Mouse (Mus musculus) forebrain, embryonic 12.5 days (tissue): Measurements from ENCODE around the gene Asb1. TPM values are rescaled to one million over a fixed set of nuclear protein-coding genes. Genes with fewer than 3 reads are reported as not detected.

Experiments used
- ATAC-seq: fragments of 200-750 bp; cut with Nextera tagmentation; 2 replicates; pipeline ENCODE4 v1.8.0; 2017; ENCODE audit warnings: moderate TSS enrichment; ENCODE audit not compliant: low FRiP score
- H3K27ac ChIP-seq: fragments of 300-500 bp; sonication (generic); 2 replicates; pipeline ENCODE4 v1.5.1; 2016; ENCODE audit warnings: mild to moderate bottlenecking
- H3K27me3 ChIP-seq: fragments of 300-500 bp; sonication (generic); 2 replicates; pipeline ENCODE4 v1.6.1; 2016; ENCODE audit warnings: mild to moderate bottlenecking
- H3K36me3 ChIP-seq: fragments of 300-500 bp; sonication (generic); replicated peaks from 2 replicates; pipeline ENCODE4 v1.6.1; 2016; ENCODE audit warnings: mild to moderate bottlenecking
- H3K4me1 ChIP-seq: fragments of 300-500 bp; sonication (generic); 2 replicates; pipeline ENCODE4 v1.6.1; 2016
- H3K4me2 ChIP-seq: fragments of 300-500 bp; sonication (generic); 2 replicates; pipeline ENCODE4 v1.6.1; 2016; ENCODE audit warnings: mild to moderate bottlenecking, moderate library complexity
- H3K4me3 ChIP-seq: fragments of 300-500 bp; sonication (generic); replicated peaks from 2 replicates; pipeline ENCODE4 v1.5.1; 2016; ENCODE audit warnings: mild to moderate bottlenecking
- H3K9ac ChIP-seq: fragments of 300-500 bp; sonication (generic); 2 replicates; pipeline ENCODE4 v1.6.1; 2016; ENCODE audit warnings: mild to moderate bottlenecking
- H3K9me3 ChIP-seq: fragments of 300-500 bp; sonication (generic); 2 replicates; pipeline ENCODE4 v1.6.1; 2016
- WGBS: fragments of 180-500 bp; shearing (Covaris S2); methylation state at CpG from one replicate; pipeline ENCODE4 v1.1.7; 2016; 5-methylcytosine and 5-hydroxymethylcytosine counted together
- polyA plus RNA-seq: library from polyadenylated mRNA; unstranded; fragments of >200 nt; fragmentation: Nextera tagmentation; extraction: Ambion mirVana; gene quantifications from 2 replicates; pipeline ENCODE4 v1.2.1, GENCODE M21; 2016

Asb1 gene
- polyA plus RNA-seq, 1 experiment from 2014 or later = 17.0 TPM

- H3K27me3 ChIP-seq = no peaks in the 10 kb centered on the region
- H3K4me3 ChIP-seq = no peak overlapping the region
- no peak overlapping the region for H3K4me2 ChIP-seq
- no peaks in the 10 kb centered on the region for H3K9me3 ChIP-seq
- no peak for ATAC-seq
- H3K27ac ChIP-seq = no peak overlapping the region
- 78% methylated on average over 2 of the region's 2 CpGs for WGBS
- no peak overlapping the region for H3K9ac ChIP-seq
- peaks cover 36% of the 10 kb centered on the region for H3K36me3 ChIP-seq
- no peaks in the 10 kb centered on the region for H3K4me1 ChIP-seq
Observed at GRCm38 (mm10) chr1:91557099-91557498, 16.8 kb downstream of the Asb1 start.

GRCm38 (mm10) chr1:91561226-91561625 lies 20.9 kb downstream of the Asb1 start:
- H3K4me1 ChIP-seq = no peaks in the 10 kb centered on the region
- no peak overlapping the region for H3K27ac ChIP-seq
- no peaks in the 10 kb centered on the region for H3K27me3 ChIP-seq
- no peak for ATAC-seq
- no peak overlapping the region for H3K9ac ChIP-seq
- H3K9me3 ChIP-seq = no peaks in the 10 kb centered on the region
- WGBS = 84% methylated on average over 6 of the region's 6 CpGs
- no peak overlapping the region for H3K4me3 ChIP-seq
- peaks cover 9% of the 10 kb centered on the region; the same call in 1 of the 2 replicates for H3K36me3 ChIP-seq
- H3K4me2 ChIP-seq = no peak overlapping the region

DNA sequence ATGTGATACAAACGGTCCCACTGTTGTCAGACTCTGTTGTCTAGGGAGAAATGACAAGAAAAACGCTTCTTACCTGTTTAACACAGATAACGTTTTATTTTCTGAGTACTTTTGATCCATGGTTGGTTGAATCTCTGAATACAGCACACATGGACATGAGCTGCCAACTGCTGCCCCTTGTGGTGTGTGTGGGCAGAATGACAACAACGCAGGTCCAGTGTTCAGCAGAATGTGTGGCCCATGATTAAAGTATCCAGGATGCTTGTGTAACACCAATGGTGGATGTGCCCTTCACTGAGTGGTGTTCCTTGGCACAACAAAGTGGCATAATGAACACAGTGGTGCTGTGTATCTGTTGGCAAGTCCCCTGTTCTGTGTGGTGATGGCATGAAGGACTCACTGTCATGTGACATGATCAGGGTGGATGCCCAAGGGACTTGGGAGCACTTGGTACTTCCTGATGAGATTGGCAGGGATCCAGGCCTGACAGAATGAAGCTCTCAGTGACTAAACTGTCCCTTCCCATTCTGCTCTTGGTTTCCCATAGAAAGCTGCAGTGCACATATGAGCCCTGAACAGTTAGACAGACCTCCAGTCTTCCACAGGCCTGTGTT lies 22.7 kb downstream of the Asb1 start:
- no peaks in the 10 kb centered on the region for H3K4me1 ChIP-seq
- no peak overlapping the region for H3K4me2 ChIP-seq
- no peak for ATAC-seq
- H3K9ac ChIP-seq = no peak overlapping the region
- H3K4me3 ChIP-seq = no peak overlapping the region
- H3K27ac ChIP-seq = no peak overlapping the region
- no peaks in the 10 kb centered on the region for H3K9me3 ChIP-seq
- 87% methylated on average over 4 of the region's 4 CpGs for WGBS
- H3K36me3 ChIP-seq = 0 out of 2 replicates have a peak, but pooled peaks cover 8% of the 10 kb centered on the region
- H3K27me3 ChIP-seq = no peaks in the 10 kb centered on the region

DNA sequence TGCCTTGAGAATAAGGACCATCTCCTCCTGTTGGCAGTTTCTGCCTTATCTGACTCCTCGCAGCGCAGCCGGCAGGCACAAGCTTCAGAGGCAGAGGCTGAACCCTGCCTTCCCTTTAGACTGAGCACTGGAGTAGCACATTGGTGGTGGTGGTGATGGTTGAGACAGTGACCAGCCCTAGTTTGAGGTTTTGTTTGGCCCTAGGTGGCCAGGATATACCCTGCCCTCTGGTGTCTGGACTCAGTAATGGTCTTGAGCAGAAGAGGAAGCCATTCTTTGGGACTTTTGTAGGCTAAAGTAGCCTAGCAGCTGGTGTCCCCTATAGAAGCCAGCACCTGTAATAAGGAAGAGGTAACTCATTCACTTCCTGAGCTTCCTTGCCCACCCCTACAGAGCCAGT lies 23.7 kb downstream of the Asb1 start:
- Histone ChIP-seq H3K4me3 (no peak overlapping the region), H3K27ac (no peak overlapping the region), H3K27me3 (no peaks in the 10 kb centered on the region), H3K9me3 (no peaks in the 10 kb centered on the region), H3K36me3 (0 out of 2 replicates have a peak, but pooled peaks cover 5% of the 10 kb centered on the region), H3K4me1 (no peaks in the 10 kb centered on the region), H3K9ac (no peak overlapping the region), H3K4me2 (no peak overlapping the region)
- 76% methylated on average over 3 of the region's 3 CpGs for WGBS
- ATAC-seq = no peak

GRCm38 (mm10) chr1:91564598-91564997 lies 24.3 kb downstream of the Asb1 start:
- ATAC-seq = no peak
- Histone ChIP-seq H3K27me3 (no peaks in the 10 kb centered on the region), H3K9me3 (no peaks in the 10 kb centered on the region), H3K36me3 (0 out of 2 replicates have a peak, but pooled peaks cover 5% of the 10 kb centered on the region), H3K27ac (no peak overlapping the region), H3K9ac (no peak overlapping the region), H3K4me1 (no peaks in the 10 kb centered on the region), H3K4me2 (no peak overlapping the region), H3K4me3 (no peak overlapping the region)
- WGBS = 78% methylated on average over 6 of the region's 6 CpGs

DNA sequence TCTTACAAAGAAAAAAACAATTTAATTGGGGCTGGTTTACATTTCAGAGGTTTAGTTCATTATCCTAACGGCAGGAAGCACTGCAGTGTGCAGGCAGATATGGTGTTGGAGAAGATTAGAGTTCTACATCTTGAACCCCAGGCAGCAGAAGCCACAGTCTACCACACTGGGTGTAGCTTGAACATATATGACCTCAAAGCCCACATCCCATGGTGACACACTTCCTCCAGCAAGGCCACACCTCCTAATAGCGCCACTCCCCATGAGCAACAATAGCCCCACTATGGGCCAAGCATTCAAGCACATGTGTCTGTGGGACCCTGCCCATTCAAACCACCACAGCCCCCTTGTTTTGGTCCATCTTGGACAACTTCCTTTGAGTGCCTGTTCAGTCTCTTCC lies 26.9 kb downstream of the Asb1 start:
- 81% methylated on average over 2 of the region's 2 CpGs for WGBS
- ATAC-seq = no peak
- no peak overlapping the region for H3K27ac ChIP-seq
- no peak overlapping the region for H3K4me2 ChIP-seq
- no peak overlapping the region for H3K9ac ChIP-seq
- no peaks in the 10 kb centered on the region for H3K9me3 ChIP-seq
- H3K4me1 ChIP-seq = no peaks in the 10 kb centered on the region
- H3K4me3 ChIP-seq = no peak overlapping the region
- no peaks in the 10 kb centered on the region for H3K27me3 ChIP-seq
- H3K36me3 ChIP-seq = no peaks in the 10 kb centered on the region

- WGBS = 88% methylated on average over 10 of the region's 10 CpGs
- H3K9me3 ChIP-seq = no peaks in the 10 kb centered on the region
- H3K4me1 ChIP-seq = no peaks in the 10 kb centered on the region
- H3K4me3 ChIP-seq = no peak overlapping the region
- H3K27me3 ChIP-seq = no peaks in the 10 kb centered on the region
- ATAC-seq = no peak
- no peak overlapping the region for H3K4me2 ChIP-seq
- no peak overlapping the region for H3K27ac ChIP-seq
- no peak overlapping the region for H3K9ac ChIP-seq
- no peaks in the 10 kb centered on the region for H3K36me3 ChIP-seq
Observed at GRCm38 (mm10) chr1:91572458-91572857, 32.1 kb downstream of the Asb1 start.

DNA sequence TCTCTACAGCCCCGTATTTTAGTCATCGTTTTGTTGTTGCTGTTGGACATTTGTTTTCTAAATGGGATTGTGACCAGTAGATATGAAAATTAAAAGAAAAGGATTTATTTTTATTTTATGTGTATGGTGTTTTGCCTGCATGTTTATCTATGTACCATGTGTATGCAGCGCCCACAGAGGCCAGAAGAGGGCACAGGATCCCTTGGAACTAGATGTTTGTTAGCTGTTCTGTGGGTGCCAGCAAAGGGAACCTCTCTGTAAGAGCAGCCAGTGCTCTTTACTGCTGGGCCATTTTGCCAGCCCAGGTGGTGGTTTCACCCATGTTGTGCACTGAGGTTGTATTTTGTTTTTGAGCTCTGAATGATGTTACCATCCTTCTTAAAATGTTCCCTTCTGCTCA lies 33.9 kb downstream of the Asb1 start:
- H3K4me3 ChIP-seq = no peak overlapping the region
- H3K4me1 ChIP-seq = no peaks in the 10 kb centered on the region
- H3K36me3 ChIP-seq = no peaks in the 10 kb centered on the region
- WGBS = 67% methylated on average over 3 of the region's 3 CpGs
- H3K4me2 ChIP-seq = no peak overlapping the region
- H3K27me3 ChIP-seq = no peaks in the 10 kb centered on the region
- ATAC-seq = no peak
- no peak overlapping the region for H3K27ac ChIP-seq
- no peak overlapping the region for H3K9ac ChIP-seq
- H3K9me3 ChIP-seq = no peaks in the 10 kb centered on the region

- no peaks in the 10 kb centered on the region for H3K9me3 ChIP-seq
- no peak overlapping the region for H3K9ac ChIP-seq
- H3K27ac ChIP-seq = no peak overlapping the region
- H3K4me2 ChIP-seq = no peak overlapping the region
- no peaks in the 10 kb centered on the region for H3K4me1 ChIP-seq
- no peak overlapping the region for H3K4me3 ChIP-seq
- H3K36me3 ChIP-seq = no peaks in the 10 kb centered on the region
- no peaks in the 10 kb centered on the region for H3K27me3 ChIP-seq
- 78% methylated on average over 7 of the region's 7 CpGs for WGBS
- ATAC-seq = no peak
Observed at GRCm38 (mm10) chr1:91577883-91578517, 37.7 kb downstream of the Asb1 start.

DNA sequence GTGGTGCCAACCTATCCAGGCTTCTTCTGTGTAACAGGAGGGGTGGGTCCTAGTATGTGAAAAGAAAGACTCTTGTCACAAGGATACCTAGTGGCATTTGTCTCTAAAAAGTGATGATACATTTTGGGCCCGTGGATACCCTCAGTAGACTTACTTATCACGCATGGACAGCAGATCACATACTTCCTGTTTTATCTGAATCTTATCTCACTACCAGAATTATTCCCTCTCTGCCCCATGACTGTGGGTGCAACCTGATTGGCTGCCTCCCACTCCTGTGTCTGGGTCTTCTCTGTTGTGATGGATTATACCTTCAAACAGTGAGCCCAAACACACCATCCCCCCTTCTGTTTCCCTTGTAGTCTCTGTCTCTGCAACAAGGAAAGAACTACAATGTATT lies 40.2 kb downstream of the Asb1 start:
- 94% methylated on average over 2 of the region's 2 CpGs for WGBS
- H3K36me3 ChIP-seq = no peaks in the 10 kb centered on the region
- no peak overlapping the region for H3K9ac ChIP-seq
- no peak overlapping the region for H3K4me3 ChIP-seq
- no peaks in the 10 kb centered on the region for H3K27me3 ChIP-seq
- ATAC-seq = no peak
- no peak overlapping the region for H3K27ac ChIP-seq
- H3K4me1 ChIP-seq = no peaks in the 10 kb centered on the region
- H3K4me2 ChIP-seq = no peak overlapping the region
- no peaks in the 10 kb centered on the region for H3K9me3 ChIP-seq

DNA sequence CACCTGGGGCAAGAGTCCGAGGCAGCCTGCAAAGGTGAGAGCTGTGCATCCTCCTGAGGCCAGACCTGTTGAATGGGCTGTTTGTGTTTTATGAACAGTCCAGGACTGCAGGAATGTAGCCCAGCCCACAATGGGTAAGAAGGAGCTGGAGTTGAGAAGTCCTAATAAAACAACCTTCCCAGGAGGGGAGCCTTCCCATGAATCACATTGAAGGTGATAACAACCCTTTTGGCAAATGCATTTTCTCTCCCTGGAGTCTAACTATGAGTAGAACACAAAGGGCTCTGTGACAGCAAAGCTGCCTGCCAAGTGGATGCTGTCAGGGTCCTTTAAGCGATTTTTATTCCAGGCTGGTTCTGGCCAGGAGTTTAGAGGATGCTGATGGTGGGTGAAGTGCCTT lies 40.9 kb downstream of the Asb1 start:
- Histone ChIP-seq H3K4me2 (no peak overlapping the region), H3K4me1 (no peaks in the 10 kb centered on the region), H3K9me3 (no peaks in the 10 kb centered on the region), H3K27ac (no peak overlapping the region), H3K4me3 (no peak overlapping the region), H3K27me3 (no peaks in the 10 kb centered on the region), H3K36me3 (no peaks in the 10 kb centered on the region), H3K9ac (no peak overlapping the region)
- no peak for ATAC-seq
- WGBS = 80% methylated on average over 2 of the region's 2 CpGs

DNA sequence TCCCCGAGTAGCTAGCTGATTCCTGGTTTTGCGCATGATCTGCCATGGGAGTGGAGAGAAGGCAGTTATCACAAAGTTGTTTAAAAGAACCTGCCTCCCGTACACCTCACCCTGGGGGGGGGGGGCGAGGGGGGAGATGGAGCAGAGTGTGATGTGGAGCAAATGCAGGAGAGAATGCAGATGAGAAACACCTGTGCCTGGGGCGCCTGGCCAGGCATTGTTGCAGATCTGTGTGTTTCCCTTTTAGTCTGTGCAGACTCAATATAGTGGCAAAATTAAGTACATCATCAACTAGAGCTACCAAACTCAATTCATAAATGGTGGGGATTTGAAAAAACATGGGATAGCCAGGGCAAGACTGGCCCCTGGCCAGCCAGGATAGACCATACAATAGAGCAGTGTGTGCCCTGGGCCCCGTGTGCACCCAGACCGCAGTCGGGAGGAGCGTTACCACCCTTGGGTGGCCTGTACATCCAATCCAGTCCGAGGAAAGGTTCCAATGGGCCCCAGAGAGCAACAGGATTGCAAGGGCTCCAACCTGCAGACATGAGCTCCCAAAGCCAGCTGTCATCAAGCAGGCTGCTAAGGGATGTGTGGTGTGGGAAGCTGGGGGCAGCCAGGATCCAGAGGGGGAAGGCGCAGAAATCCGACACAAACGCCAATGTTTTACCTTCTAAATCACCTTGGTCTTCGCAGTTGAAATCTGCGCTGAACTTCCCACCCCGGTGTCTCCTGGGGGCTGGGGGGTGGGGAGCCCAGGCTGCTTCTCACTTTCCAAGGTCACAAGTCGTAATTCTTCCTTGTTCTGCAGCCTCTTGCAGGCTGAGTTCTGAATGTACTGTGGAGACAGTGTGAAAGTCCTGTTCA lies 44.9 kb downstream of the Asb1 start:
- ATAC-seq = no peak
- H3K4me2 ChIP-seq = no peak overlapping the region
- no peak overlapping the region for H3K27ac ChIP-seq
- no peaks in the 10 kb centered on the region for H3K36me3 ChIP-seq
- no peak overlapping the region for H3K9ac ChIP-seq
- no peaks in the 10 kb centered on the region for H3K4me1 ChIP-seq
- H3K4me3 ChIP-seq = no peak overlapping the region
- WGBS = 86% methylated on average over 17 of the region's 17 CpGs
- H3K9me3 ChIP-seq = no peaks in the 10 kb centered on the region
- no peaks in the 10 kb centered on the region for H3K27me3 ChIP-seq
